Comparison of ENCODE assay signal across 10 mouse cellular contexts in genomic region chr12:76957688-76958087, GRCm38 (mm10). TPM values are rescaled to one million over a fixed set of nuclear protein-coding genes. Genes with fewer than 3 reads are reported as not detected.
DNase-seq lines count a peak whose midpoint lies in the region; ATAC-seq lines count a peak whose summit lies in the region.
"Had no signal": no experiment of that assay in that cellular context is flagged by ENCODE, and none has a peak within 500 bp of the region (broad histone marks: within the 10 kb centered on the region; RNA-seq: fewer than 3 reads in every experiment).

No protein-coding gene starts in this region.

- 0 out of 2 replicates have a peak overlapping the region, but pooled peaks have one; percentile 6 for H3K4me2 ChIP-seq in heart, embryonic 15.5 days
- no peak overlapping the region for H3K4me2 ChIP-seq in midbrain, embryonic 11.5 days
- H3K4me2 ChIP-seq: lung, embryonic 15.5 days had no signal

- H3K4me3 ChIP-seq in heart, embryonic 15.5 days: no peak overlapping the region
- H3K4me3 ChIP-seq in midbrain, embryonic 11.5 days (ENCODE audit: low read depth, low read length): no peak overlapping the region
- H3K4me3 ChIP-seq: lung, embryonic 15.5 days had no signal

- H3K36me3 ChIP-seq in heart, embryonic 15.5 days: peaks cover 12% of the 10 kb centered on the region
- H3K36me3 ChIP-seq in midbrain, embryonic 11.5 days (ENCODE audit: control insufficient read depth, insufficient read depth, low read length): peaks cover 3% of the 10 kb centered on the region; the same call in 1 of the 2 replicates

- no peaks in the 10 kb centered on the region for H3K9me3 ChIP-seq in heart, embryonic 15.5 days (replicated peaks)
- H3K9me3 ChIP-seq in midbrain, embryonic 11.5 days (ENCODE audit: control insufficient read depth, low read length): no peaks in the 10 kb centered on the region
- H3K9me3 ChIP-seq: lung, embryonic 15.5 days had no signal

- H3K9ac ChIP-seq in heart, embryonic 15.5 days: no peak overlapping the region
- H3K9ac ChIP-seq in midbrain, embryonic 11.5 days (ENCODE audit: low read length): no peak overlapping the region
- H3K9ac ChIP-seq: lung, embryonic 15.5 days had no signal

- no peaks in the 10 kb centered on the region for H3K27me3 ChIP-seq in heart, embryonic 15.5 days
- no peaks in the 10 kb centered on the region for H3K27me3 ChIP-seq in midbrain, embryonic 11.5 days (ENCODE audit: control insufficient read depth, insufficient read depth, low read length)
- H3K27me3 ChIP-seq: lung, embryonic 15.5 days had no signal

- no peak overlapping the region for H3K27ac ChIP-seq in heart, embryonic 15.5 days
- no peak overlapping the region for H3K27ac ChIP-seq in midbrain, embryonic 11.5 days (ENCODE audit: low read depth, low read length)
- H3K27ac ChIP-seq: lung, embryonic 15.5 days had no signal

- peaks cover 27% of the 10 kb centered on the region for H3K4me1 ChIP-seq in heart, embryonic 15.5 days (replicated peaks)
- H3K4me1 ChIP-seq in midbrain, embryonic 11.5 days (ENCODE audit: control insufficient read depth, insufficient read depth, low read length): peaks cover 8% of the 10 kb centered on the region

- DNase-seq in heart, postnatal 4 days: no peak
- peak; percentile 19 to 25 for DNase-seq in CD8-positive naive resting alpha-beta T cell, adult 2 months (ENCODE audit: low read depth in 2 of 2, low spot score in 2 of 2)
- DNase-seq in natural killer cell, adult 2 months (ENCODE audit: low spot score in 2 of 2): peak; percentile 47 to 60
- no peak for DNase-seq in midbrain, embryonic 11.5 days (ENCODE audit: low spot score, missing footprints)
- no peak for DNase-seq in right cerebral cortex, adult 2 months (ENCODE audit: low spot score in 2 of 2)
- no peak for DNase-seq in layer of hippocampus, adult 9-11 months
- DNase-seq: right cerebral cortex, postnatal 25 days had no signal

- ATAC-seq in heart, embryonic 15.5 days (replicated peaks; ENCODE audit: insufficient number of reproducible peaks, insufficient read depth, low FRiP score, low read depth): no peak
- peak; percentile 58 for ATAC-seq in inflammation-experienced regulatory T-cells, adult 6 months
- ATAC-seq in midbrain, embryonic 11.5 days (ENCODE audit: low FRiP score): no peak

- WGBS in heart, embryonic 15.5 days: 67% methylated on average over 5 of the region's 5 CpGs
- 93% methylated on average over 5 of the region's 5 CpGs for WGBS in midbrain, embryonic 11.5 days

RNA-seq across cellular contexts. Expression of gene Max, which starts 4.3 kb away (rescaled TPM):
- polyA plus RNA-seq in heart, embryonic 15.5 days (2015; fragmentation: Nextera tagmentation; extraction: Ambion mirVana): 8.4 and 9.1 TPM in 2 replicates
- total RNA-seq in heart, postnatal 4 days (2021): 10 to 100 TPM; 37.6 to 41.1 TPM
- polyA plus RNA-seq in inflammation-experienced regulatory T-cells, adult 6 months (2017; shearing (Covaris generic)): 100 to 1,000 TPM in 1 of 3 experiments, 10 to 100 TPM in 2; 39.5 to 114 (median 83.1) TPM
- 29.2 and 37.5 TPM in 2 replicates for polyA plus RNA-seq in midbrain, embryonic 11.5 days (2014; fragmentation: Nextera tagmentation; extraction: Ambion mirVana)

Comparison
In these comparisons a context has a peak if more than half of its experiments do, and no peak if none do; other contexts are left out.
1. DNase-seq: peak in CD8-positive naive resting alpha-beta T cell, adult 2 months (2 of 2) and natural killer cell, adult 2 months (2 of 2); none in heart, postnatal 4 days (single experiment), midbrain, embryonic 11.5 days (single experiment), right cerebral cortex, adult 2 months (0 of 2) and layer of hippocampus, adult 9-11 months (single experiment).